In genomic region chr6:24989836-24990235, GRCm38 (mm10) we compare ENCODE assay signal across 16 mouse cellular contexts. TPM values are rescaled to one million over a fixed set of nuclear protein-coding genes. Genes with fewer than 3 reads are reported as not detected.
"Had no signal": no experiment of that assay in that cellular context is flagged by ENCODE, and none has a peak within 500 bp of the region (broad histone marks: within the 10 kb centered on the region; RNA-seq: fewer than 3 reads in every experiment).

No protein-coding gene starts in this region.

- DNase-seq: forebrain, postnatal 0 days; gastrocnemius, postnatal 14 days; gastrocnemius, postnatal 36 days; heart, adult 2 months; heart, postnatal 14 days; heart, postnatal 36 days; kidney, adult 11 months; kidney, adult 2 months; kidney, adult 9 months; kidney, postnatal 14 days; kidney, postnatal 36 days; layer of hippocampus, adult 9-11 months; layer of hippocampus, postnatal 36 days; left cerebral cortex, postnatal 4 days had no signal

RNA-seq across cellular contexts. Expression of gene Tmem229a, which starts 33.7 kb away (rescaled TPM):
- total RNA-seq: hematopoietic stem cell, adult 5-6 weeks had no signal
- polyA plus RNA-seq: heart, postnatal 0 days had no signal
